12 mouse cellular contexts compared by ENCODE assay signal in genomic region chr5:75184112-75184511, GRCm38 (mm10).
"Had no signal": no experiment of that assay in that cellular context is flagged by ENCODE, and none has a peak within 500 bp of the region (broad histone marks: within the 10 kb centered on the region; RNA-seq: fewer than 3 reads in every experiment).

No protein-coding gene starts in this region.

- H3K4me3 ChIP-seq: liver, embryonic 13.5 days; midbrain, embryonic 13.5 days; stomach, embryonic 15.5 days had no signal

- H3K4me2 ChIP-seq: liver, embryonic 13.5 days; midbrain, embryonic 13.5 days; stomach, embryonic 15.5 days had no signal

- H3K36me3 ChIP-seq: liver, embryonic 13.5 days; midbrain, embryonic 13.5 days had no signal

- H3K9ac ChIP-seq: liver, embryonic 13.5 days; liver, postnatal 0 days; midbrain, embryonic 13.5 days; stomach, embryonic 15.5 days had no signal

- H3K9me3 ChIP-seq: liver, embryonic 13.5 days; midbrain, embryonic 13.5 days; stomach, embryonic 15.5 days had no signal

- DNase-seq: kidney, postnatal 25 days; layer of hippocampus, adult 9-11 months; layer of hippocampus, postnatal 36 days; liver; liver, embryonic 13.5 days; liver, postnatal 0 days; lung, postnatal 36 days; right cerebral cortex, postnatal 14 days; thymus, postnatal 4 days had no signal

- H3K27me3 ChIP-seq: liver, embryonic 13.5 days; midbrain, embryonic 13.5 days; stomach, embryonic 15.5 days had no signal

- ATAC-seq: liver, postnatal 0 days; lung, postnatal 0 days; midbrain, embryonic 13.5 days had no signal

- H3K4me1 ChIP-seq: liver, embryonic 13.5 days; stomach, embryonic 15.5 days had no signal

- H3K27ac ChIP-seq: liver, embryonic 13.5 days; midbrain, embryonic 13.5 days; stomach, embryonic 15.5 days had no signal
